Mouse (Mus musculus) right cerebral cortex, postnatal 10 days (tissue): ENCODE measurements around the gene Relch.
"Not testable (repeated sequence)": the region's sequence is repeated elsewhere in the genome, so short reads cannot be mapped to it uniquely, and the experiment has no call there.

ENCODE experiments used
- DNase-seq, 2 experiments: peaks; one replicate each; pipeline ENCODE4 v3.0.0; 2021; ENCODE audit warnings: low spot score in 2 of 2

Gene Relch

GRCm38 (mm10) chr1:105746444-105746843 lies 82.8 kb downstream of the Relch start:
- DNase-seq: no peak

- no peak for DNase-seq
These were observed 83.4 kb downstream of the Relch start for GRCm38 (mm10) chr1:105746858-105747596.

DNA sequence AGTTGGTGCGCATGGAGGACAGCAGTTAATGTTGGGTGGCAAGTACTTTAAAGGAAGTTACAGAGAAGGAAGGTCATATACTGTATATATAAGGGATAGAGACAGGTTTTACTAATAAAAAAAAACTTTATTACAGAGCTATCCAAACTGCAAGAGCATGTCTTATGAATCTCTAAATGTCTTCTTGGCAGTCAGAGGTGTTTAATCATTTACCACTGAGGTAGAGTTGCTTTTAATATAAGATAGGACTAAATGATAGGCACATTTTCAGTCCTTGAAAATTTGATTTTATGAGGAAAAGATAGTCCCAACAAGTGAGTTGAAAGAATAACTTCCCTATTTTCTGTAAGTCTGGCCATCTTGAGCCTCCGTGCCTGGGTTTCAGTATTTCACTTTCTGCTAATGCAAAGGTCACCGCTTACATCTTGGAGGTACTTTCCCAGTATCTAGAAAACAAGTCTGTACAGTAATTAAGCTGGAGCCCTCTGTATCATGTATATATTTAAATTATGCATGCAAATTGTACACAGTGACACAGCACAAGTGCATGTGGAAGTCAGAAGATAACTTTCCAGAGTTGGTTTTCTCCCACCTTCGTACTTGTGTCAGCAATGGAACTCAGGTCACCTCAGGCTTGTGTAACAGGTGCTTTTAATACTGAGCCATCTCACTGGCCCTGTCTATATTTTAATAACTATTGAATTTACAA lies 84.6 kb downstream of the Relch start:
- no peak for DNase-seq

- no peak for DNase-seq
These were observed 88.5 kb downstream of the Relch start for GRCm38 (mm10) chr1:105752196-105752595.

DNA sequence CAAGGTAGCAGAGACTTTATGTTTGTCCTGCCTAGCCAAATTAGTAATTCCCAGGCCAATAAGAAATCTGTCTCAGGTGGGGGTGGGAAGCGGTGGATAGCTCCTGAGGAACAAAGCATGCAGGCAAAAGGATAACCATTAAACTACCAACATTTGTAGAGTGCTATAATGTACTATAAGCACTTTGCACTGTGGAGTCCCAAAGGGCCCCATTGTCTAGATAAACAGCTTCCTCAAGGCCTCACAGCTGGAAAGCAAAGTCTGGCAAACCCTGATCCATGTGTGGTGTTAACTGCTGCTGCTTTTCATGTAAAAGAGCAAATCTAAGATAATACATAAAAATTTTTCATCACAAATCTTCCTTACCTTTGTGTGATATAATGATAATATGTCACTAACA lies 89.3 kb downstream of the Relch start:
- DNase-seq: no peak

DNA sequence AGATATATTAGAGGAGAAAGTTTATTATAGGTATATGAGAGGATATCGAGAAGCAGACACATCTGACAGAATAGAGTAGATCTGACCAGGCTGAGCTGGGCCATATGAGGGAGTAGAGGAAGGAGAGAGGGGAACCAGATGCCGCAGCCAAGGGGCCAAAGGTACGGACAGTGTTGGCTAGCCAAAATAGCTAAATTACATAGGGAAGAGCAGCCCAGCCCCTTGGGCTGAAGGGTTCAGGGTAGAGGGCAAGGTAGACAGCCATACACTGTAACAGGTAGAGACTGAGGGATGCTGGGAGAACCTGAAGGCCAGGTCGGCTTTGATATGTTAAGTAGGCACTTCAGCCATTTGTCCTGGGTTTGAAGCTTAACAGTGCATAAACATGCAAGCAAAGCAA lies 95.1 kb downstream of the Relch start:
- DNase-seq: no peak

GRCm38 (mm10) chr1:105759422-105760165 lies 95.9 kb downstream of the Relch start:
- DNase-seq: no peak

- no peak for DNase-seq
These were observed 101.9 kb downstream of the Relch start for GRCm38 (mm10) chr1:105765586-105765985.

- DNase-seq: not testable (repeated sequence)
These were observed 102.4 kb downstream of the Relch start for GRCm38 (mm10) chr1:105766099-105766498.

- DNase-seq: no peak
These were observed 104.7 kb downstream of the Relch start for GRCm38 (mm10) chr1:105768397-105768796.

- no peak for DNase-seq
These were observed 107.0 kb downstream of the Relch start for GRCm38 (mm10) chr1:105770685-105771084.

GRCm38 (mm10) chr1:105776426-105776825 lies 112.8 kb downstream of the Relch start:
- no peak for DNase-seq

DNA sequence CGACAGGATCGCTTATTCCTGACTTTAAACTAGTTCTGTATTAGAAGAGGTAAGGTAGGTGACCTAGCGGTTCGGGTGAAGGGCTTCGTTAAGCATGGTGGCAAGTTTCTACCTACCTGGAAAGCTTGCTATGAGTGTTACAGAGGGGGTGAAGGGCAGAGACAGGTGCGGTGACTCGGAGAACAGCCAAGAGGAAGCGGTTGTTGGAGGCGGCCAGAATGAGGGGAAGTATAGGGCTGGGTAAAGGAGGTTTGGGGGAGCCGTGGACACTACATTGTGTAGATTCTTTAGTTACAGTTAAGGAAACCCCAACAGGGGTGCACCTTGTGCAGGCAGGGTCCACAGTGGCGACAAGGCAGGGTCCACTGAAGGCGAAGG lies 116.4 kb downstream of the Relch start:
- no peak for DNase-seq

GRCm38 (mm10) chr1:105780457-105781364 lies 117.0 kb downstream of the Relch start, which contains the start of gene Tnfrsf11a:
TSS of gene Tnfrsf11a (plus strand) at chr1:105780718.
- DNase-seq: peak; percentile 57 to 74

- no peak for DNase-seq
These were observed 117.9 kb downstream of the Relch start for GRCm38 (mm10) chr1:105781391-105782146.

DNA sequence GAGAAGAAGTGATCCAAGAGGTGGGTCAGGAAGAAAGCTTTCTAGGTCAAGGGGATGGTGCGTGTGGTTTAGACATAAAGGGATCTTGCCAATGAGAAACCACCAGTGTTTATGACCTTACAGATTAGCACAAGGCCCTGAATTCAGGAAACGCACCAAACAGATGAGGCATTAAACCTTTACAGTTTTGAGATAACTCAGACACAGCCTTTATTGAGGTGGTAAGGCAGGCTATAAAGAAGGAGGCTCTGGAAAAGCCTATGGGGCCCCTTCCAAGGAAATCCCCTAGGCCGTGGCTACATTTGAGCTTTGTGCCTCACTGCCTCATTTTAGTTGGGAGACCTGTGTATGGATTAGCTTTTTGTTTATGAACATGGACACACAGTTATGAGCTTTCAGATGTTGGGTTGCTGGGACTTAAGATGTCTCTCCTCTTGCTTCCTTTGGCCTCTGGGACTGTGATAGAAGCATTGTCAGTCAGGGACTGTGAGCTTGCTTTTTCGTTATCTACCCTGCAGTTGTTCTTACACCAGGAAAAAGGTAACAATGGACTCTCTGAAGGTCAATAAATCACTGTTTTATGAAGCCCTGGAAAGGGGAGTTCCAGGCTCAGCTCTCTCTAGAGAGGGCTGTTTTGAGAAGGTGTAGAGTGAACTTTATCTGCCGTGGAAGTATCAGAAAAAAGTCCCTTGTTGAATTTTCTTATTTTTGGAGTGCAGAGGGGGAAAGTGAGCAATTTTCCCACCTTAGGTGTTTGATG lies 120.8 kb downstream of the Relch start:
- no peak for DNase-seq

DNA sequence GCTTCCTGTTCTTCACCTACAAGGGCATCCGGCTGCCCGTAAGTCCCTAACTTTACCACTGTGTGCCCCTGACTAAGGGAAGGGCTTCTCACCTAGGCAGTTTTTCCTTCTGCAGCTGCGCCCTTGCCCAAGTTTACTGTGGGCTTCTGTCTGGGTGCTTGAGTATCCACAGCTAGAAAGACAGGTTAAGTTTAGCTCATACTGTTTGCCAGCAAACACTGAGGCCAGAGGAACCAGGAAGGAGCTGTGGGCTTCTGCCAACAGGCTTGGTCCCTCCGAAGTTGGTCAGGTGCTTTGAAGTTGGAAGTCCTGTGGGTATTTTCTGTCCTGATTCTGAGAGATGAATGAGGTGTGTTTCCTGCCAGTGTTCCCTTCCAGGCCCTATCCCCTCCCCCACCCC lies 121.5 kb downstream of the Relch start:
- no peak for DNase-seq

GRCm38 (mm10) chr1:105786731-105787357 lies 123.2 kb downstream of the Relch start:
- peak; percentile 31 to 37 for DNase-seq

DNA sequence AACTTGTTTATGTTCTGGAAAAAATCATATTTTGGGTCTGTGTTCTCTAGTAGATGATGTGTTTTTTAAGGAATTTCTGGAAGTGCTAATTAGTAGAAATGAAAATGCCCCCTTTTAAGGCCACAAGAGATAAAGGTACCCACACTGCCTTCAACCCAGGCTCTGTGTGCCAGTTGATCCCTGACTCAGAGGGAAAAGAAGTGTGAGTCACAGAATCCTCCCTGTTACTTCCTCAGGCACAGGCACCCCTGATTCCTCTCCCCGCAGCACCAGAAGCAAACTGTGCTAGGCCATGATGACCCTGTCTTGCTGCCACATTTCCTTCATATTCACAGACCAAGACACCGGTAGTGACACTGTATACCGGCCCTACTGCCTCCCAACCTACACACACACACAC lies 126.4 kb downstream of the Relch start:
- DNase-seq: no peak

DNA sequence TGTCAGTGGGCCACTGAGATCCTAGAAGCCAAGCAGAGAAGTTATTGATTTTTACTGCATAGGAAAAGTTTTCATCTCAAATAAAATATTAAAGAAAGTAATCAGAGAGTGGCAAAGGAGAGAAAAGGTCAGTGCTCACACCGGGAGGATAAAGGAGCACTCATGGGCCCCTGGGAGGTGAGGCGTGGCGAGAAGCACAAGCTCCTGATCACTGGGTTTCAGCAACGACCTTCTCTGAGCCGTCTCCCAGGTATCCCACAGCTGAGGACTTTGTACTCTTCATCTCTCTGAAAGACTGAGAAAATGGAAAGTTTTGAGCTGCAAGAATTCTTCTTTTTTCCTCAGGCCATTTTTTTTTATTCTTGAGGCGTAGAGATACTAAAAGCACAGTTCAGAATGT lies 131.0 kb downstream of the Relch start:
- DNase-seq: no peak
